Mouse (Mus musculus) CH12.LX (cell line): Measurements from ENCODE around the gene Denr. TPM values are rescaled to one million over a fixed set of nuclear protein-coding genes. Genes with fewer than 3 reads are reported as not detected.

Experiments
- DNase-seq: peaks from one replicate; pipeline ENCODE4 v3.0.0-alpha.2; 2013; ENCODE audit errors: extremely low read depth
- H3K27ac ChIP-seq: 2 replicates; pipeline ENCODE4 v1.5.1; 2012; ENCODE audit warnings: low read depth, mild to moderate bottlenecking, control low read depth, moderate library complexity; ENCODE audit not compliant: insufficient read depth
- H3K27me3 ChIP-seq: replicated peaks from 2 replicates; pipeline ENCODE3; 2012; ENCODE audit warnings: inconsistent platforms
- H3K36me3 ChIP-seq, 2 experiments: replicated peaks in 1 of 2; 2 replicates each; pipeline versions ENCODE3 to v1.6.1; 2012; ENCODE audit warnings: inconsistent platforms in 1 of 2, low read length in 1 of 2, mild to moderate bottlenecking in 1 of 2, mixed read lengths in 1 of 2, moderate library complexity in 1 of 2; ENCODE audit not compliant: control insufficient read depth in 1 of 2, insufficient read depth in 1 of 2
- H3K4me1 ChIP-seq, 2 experiments: 2 replicates each; pipeline ENCODE4 v1.6.1; 2012; ENCODE audit warnings: inconsistent platforms in 1 of 2, moderate library complexity in 1 of 2; ENCODE audit not compliant: insufficient read depth in 2 of 2, control insufficient read depth in 1 of 2
- H3K4me2 ChIP-seq: 2 replicates; pipeline ENCODE4 v1.6.1; 2012; ENCODE audit warnings: low read depth, mild to moderate bottlenecking, control low read depth; ENCODE audit not compliant: poor library complexity, insufficient read depth, severe bottlenecking
- H3K4me3 ChIP-seq, 3 experiments: fragments of 150-350 bp in 1 of 3; sonication (generic) in 1 of 3; replicated peaks in 1 of 3; 2 replicates each; pipeline versions ENCODE3 to v1.5.1; 2011 to 2012; ENCODE audit warnings: low read depth in 2 of 3, low read length in 2 of 3, mild to moderate bottlenecking in 2 of 3, moderate library complexity in 2 of 3, control low read depth in 1 of 3, improper control_type of control experiment in 1 of 3, inconsistent platforms in 1 of 3, mixed read lengths in 1 of 3; ENCODE audit not compliant: poor library complexity in 1 of 3
- H3K79me2 ChIP-seq: replicated peaks from 2 replicates; pipeline ENCODE4 v1.6.1; 2012; ENCODE audit warnings: mild to moderate bottlenecking, moderate library complexity; ENCODE audit not compliant: control insufficient read depth, poor library complexity, insufficient read depth, severe bottlenecking; ENCODE audit errors: extremely low read depth
- H3K9ac ChIP-seq: 2 replicates; pipeline ENCODE4 v1.6.1; 2012; ENCODE audit warnings: low read depth, mild to moderate bottlenecking, control low read depth, moderate library complexity; ENCODE audit not compliant: insufficient read depth
- H3K9me3 ChIP-seq: replicated peaks from 2 replicates; pipeline ENCODE3; 2012; ENCODE audit warnings: low read length, inconsistent platforms, mixed read lengths
- BHLHE40 ChIP-seq: IDR thresholded peaks from 2 replicates; pipeline ENCODE4 v1.6.1; 2011; ENCODE audit warnings: mild to moderate bottlenecking, low read depth, low read length, improper control_type of control experiment
- CHD1 ChIP-seq: IDR thresholded peaks from 2 replicates; pipeline ENCODE4 v1.6.1; 2012; ENCODE audit warnings: low read depth, low read length, improper control_type of control experiment, inconsistent platforms
- E2F4 ChIP-seq: IDR thresholded peaks from 2 replicates; pipeline ENCODE4 v1.6.1; 2011; ENCODE audit warnings: low read depth, low read length, improper control_type of control experiment; ENCODE audit not compliant: insufficient replicate concordance
- ELF1 ChIP-seq: IDR thresholded peaks from 2 replicates; pipeline ENCODE4 v1.6.1; 2014; ENCODE audit warnings: low read depth, mild to moderate bottlenecking, inconsistent platforms, low read length, improper control_type of control experiment
- GABPA ChIP-seq: IDR thresholded peaks from 2 replicates; pipeline ENCODE4 v1.6.1; 2012; ENCODE audit warnings: low read depth, low read length, improper control_type of control experiment, inconsistent platforms; ENCODE audit not compliant: insufficient replicate concordance
- HCFC1 ChIP-seq: IDR thresholded peaks from 2 replicates; pipeline ENCODE4 v1.6.1; 2012; ENCODE audit warnings: low read depth, mild to moderate bottlenecking, inconsistent platforms, low read length, improper control_type of control experiment
- IRF4 ChIP-seq: IDR thresholded peaks from 2 replicates; pipeline ENCODE4 v1.6.1; 2014; ENCODE audit warnings: low read depth, mild to moderate bottlenecking, inconsistent platforms, low read length, improper control_type of control experiment
- JUN ChIP-seq: IDR thresholded peaks from 2 replicates; pipeline ENCODE4 v1.6.1; 2011; ENCODE audit warnings: low read depth, mild to moderate bottlenecking, low read length, improper control_type of control experiment, moderate library complexity; ENCODE audit not compliant: insufficient read depth
- KAT2A ChIP-seq: IDR thresholded peaks from 2 replicates; pipeline ENCODE4 v1.6.1; 2012; ENCODE audit warnings: low read length, improper control_type of control experiment, inconsistent platforms; ENCODE audit not compliant: insufficient replicate concordance
- MEF2A ChIP-seq: IDR thresholded peaks from 2 replicates; pipeline ENCODE4 v1.6.1; 2014; ENCODE audit warnings: low read depth, mild to moderate bottlenecking, inconsistent platforms, low read length, improper control_type of control experiment, borderline replicate concordance
- MXI1 ChIP-seq: IDR thresholded peaks from 2 replicates; pipeline ENCODE4 v1.6.1; 2011; ENCODE audit warnings: mild to moderate bottlenecking, low read depth, low read length, improper control_type of control experiment
- NELFE ChIP-seq: IDR thresholded peaks from 2 replicates; pipeline ENCODE4 v1.6.1; 2011; ENCODE audit warnings: low read depth, low read length, improper control_type of control experiment
- NRF1 ChIP-seq: IDR thresholded peaks from 2 replicates; pipeline ENCODE4 v1.6.1; 2014; ENCODE audit warnings: low read depth, mild to moderate bottlenecking, inconsistent platforms, low read length, improper control_type of control experiment, moderate library complexity
- PAX5 ChIP-seq: IDR thresholded peaks from 2 replicates; pipeline ENCODE4 v1.6.1; 2012; ENCODE audit warnings: low read length, inconsistent platforms, mixed read lengths
- POLR2A ChIP-seq: IDR thresholded peaks from 2 replicates; pipeline ENCODE4 v1.6.1; 2011; ENCODE audit warnings: low read depth, mild to moderate bottlenecking, improper control_type of control experiment, low read length
- POLR2AphosphoS2 ChIP-seq: IDR thresholded peaks from 2 replicates; pipeline ENCODE4 v1.6.1; 2011; ENCODE audit warnings: low read depth, low read length, improper control_type of control experiment
- SIN3A ChIP-seq: IDR thresholded peaks from 2 replicates; pipeline ENCODE4 v1.6.1; 2012; ENCODE audit warnings: low read length, improper control_type of control experiment, inconsistent platforms
- SMC3 ChIP-seq: IDR thresholded peaks from 2 replicates; pipeline ENCODE4 v1.6.1; 2011; ENCODE audit warnings: low read depth, low read length, improper control_type of control experiment
- TBP ChIP-seq: conservative IDR thresholded peaks from 2 replicates; pipeline ENCODE4 v1.6.1; 2011; ENCODE audit warnings: low read depth, low read length, improper control_type of control experiment
- TCF12 ChIP-seq: IDR thresholded peaks from 2 replicates; pipeline ENCODE4 v1.6.1; 2014; ENCODE audit warnings: low read depth, mild to moderate bottlenecking, inconsistent platforms, low read length, improper control_type of control experiment
- UBTF ChIP-seq: IDR thresholded peaks from 2 replicates; pipeline ENCODE4 v1.6.1; 2012; ENCODE audit warnings: low read depth, mild to moderate bottlenecking, inconsistent platforms, low read length, improper control_type of control experiment, moderate library complexity
- ZKSCAN1 ChIP-seq: IDR thresholded peaks from 2 replicates; pipeline ENCODE4 v1.6.1; 2012; ENCODE audit warnings: low read depth, inconsistent platforms, low read length, improper control_type of control experiment, borderline replicate concordance
- ZMIZ1 ChIP-seq: IDR thresholded peaks from 2 replicates; pipeline ENCODE4 v1.6.1; 2012; ENCODE audit warnings: low read depth, mild to moderate bottlenecking, inconsistent platforms, low read length, improper control_type of control experiment
- dilution Hi-C: fragments of 300-500 bp; cut with MboI; formaldehyde crosslinking; loops from 2 replicates; pipeline ENCODE4 v1.14.3; 2020; ENCODE audit warnings: low sequenced_read_pairs; ENCODE audit not compliant: extremely low pct_unique_long_range_greater_than_20kb, extremely low pct_ligation_motif_present
- in situ Hi-C: fragments of 300-500 bp; cut with MboI; formaldehyde crosslinking; loops from 3 replicates; pipeline ENCODE4 v1.14.3; 2019; ENCODE audit warnings: low sequenced_read_pairs, low pct_ligation_motif_present, low pct_unique_long_range_greater_than_20kb, mixed read lengths
- polyA plus RNA-seq: library from polyadenylated mRNA; unstranded; fragments of >175 nt; gene quantifications from 2 replicates; pipeline ENCODE4 v1.2.1, GENCODE M21; 2012; ENCODE audit warnings: low read depth; ENCODE audit not compliant: insufficient read length
- total RNA-seq, 2 experiments: library from RNA; depleted of rRNA; stranded (reverse); fragments of 300-350 nt in 1 of 2; fragments of >200 nt in 1 of 2; gene quantifications; 2 replicates each; pipeline ENCODE4 v1.2.3; 2012 to 2014

Gene Denr
- total and polyA plus RNA-seq, 3 experiments = 80.9 to 423 (median 128) TPM

GRCm38 (mm10) chr5:123966759-123967158 lies 59.8 kb downstream of the Denr start:
- no peaks in the 10 kb centered on the region for H3K79me2 ChIP-seq
- dilution Hi-C loops = no loop called here
- DNase-seq = no peak
- TF ChIP-seq ELF1 = no peak
- TF ChIP-seq UBTF = no peak
- TF ChIP-seq MXI1 = no peak
- no peak for TF ChIP-seq E2F4
- no peak for TF ChIP-seq GABPA
- no peak for TF ChIP-seq ZKSCAN1
- TF ChIP-seq NRF1 = no peak
- TF ChIP-seq JUN = no peak
- TF ChIP-seq POLR2AphosphoS2 = no peak
- TF ChIP-seq CHD1 = no peak
- no peak for TF ChIP-seq MEF2A
- TF ChIP-seq IRF4 = no peak
- no peak for TF ChIP-seq NELFE
- no peak for TF ChIP-seq ZMIZ1
- TF ChIP-seq BHLHE40 = no peak
- no peak for TF ChIP-seq SMC3
- no peak for TF ChIP-seq TCF12
- no peak for TF ChIP-seq HCFC1
- H3K9ac ChIP-seq = no peak overlapping the region
- H3K4me1 ChIP-seq = no peaks in the 10 kb centered on the region; a peak in 1 of 4 replicates
- H3K4me2 ChIP-seq = no peak overlapping the region
- no peak overlapping the region for H3K4me3 ChIP-seq
- H3K36me3 ChIP-seq = no peaks in the 10 kb centered on the region
- in situ Hi-C loops = no loop called here
- no peaks in the 10 kb centered on the region for H3K27me3 ChIP-seq
- no peak overlapping the region for H3K27ac ChIP-seq
- no peaks in the 10 kb centered on the region for H3K9me3 ChIP-seq

GRCm38 (mm10) chr5:123968468-123968867 lies 61.5 kb downstream of the Denr start:
- no peak for TF ChIP-seq PAX5
- no peak for TF ChIP-seq POLR2A
- TF ChIP-seq KAT2A = no peak
- no peak for TF ChIP-seq CHD1
- no peak for TF ChIP-seq SIN3A
- TF ChIP-seq HCFC1 = no peak
- TF ChIP-seq TBP = no peak
- Histone ChIP-seq H3K79me2 (no peaks in the 10 kb centered on the region), H3K9ac (no peak overlapping the region), H3K9me3 (no peaks in the 10 kb centered on the region), H3K4me3 (no peak overlapping the region), H3K27ac (no peak overlapping the region), H3K27me3 (no peaks in the 10 kb centered on the region), H3K4me1 (peaks cover 4 to 9% of the 10 kb centered on the region in 2 experiments), H3K36me3 (no peaks in the 10 kb centered on the region), H3K4me2 (no peak overlapping the region)
- in situ Hi-C loops = no loop called here
- dilution Hi-C loops = no loop called here
- no peak for DNase-seq
